Comparison of ENCODE assay signal across 18 mouse cellular contexts in the genomic region with DNA sequence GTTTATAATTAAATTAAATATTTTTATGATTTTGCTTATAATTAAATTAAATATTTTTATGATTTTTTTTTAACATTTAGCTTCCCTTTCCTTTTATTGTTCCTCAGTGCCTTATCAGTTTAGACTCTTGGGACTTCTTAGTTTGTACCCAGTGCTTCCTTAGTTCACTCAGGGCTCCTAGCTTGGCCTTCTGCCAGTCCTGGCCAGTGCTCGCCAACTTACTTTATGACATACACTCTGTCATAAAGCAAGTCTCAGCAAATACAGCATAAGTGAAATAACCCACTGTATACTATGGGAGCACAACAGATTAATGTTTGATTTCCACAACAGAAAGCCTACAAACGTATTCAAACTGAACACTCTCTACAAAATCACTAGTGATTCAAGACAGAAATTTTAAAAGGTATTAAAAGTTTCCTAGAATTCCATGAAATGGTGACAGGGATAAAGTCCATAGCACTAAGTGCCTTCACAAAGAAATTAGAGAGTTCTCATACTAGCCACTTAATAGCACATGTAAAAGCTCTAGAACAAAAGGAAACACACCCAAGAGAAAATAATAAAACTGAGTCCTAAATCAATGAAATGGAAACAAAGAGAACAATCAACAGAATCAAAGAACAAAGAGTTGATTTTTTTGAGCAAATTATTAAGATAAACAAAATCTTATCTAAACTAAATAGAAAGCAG.
A peak's percentile ranks its signal among the peaks of the same experiment; 100 is the strongest.
DNase-seq lines count a peak whose midpoint lies in the region; ATAC-seq and TF ChIP-seq lines count a peak whose summit lies in the region.
"Had no signal": no experiment of that assay in that cellular context is flagged by ENCODE, and none has a peak within 500 bp of the region (broad histone marks: within the 10 kb centered on the region; RNA-seq: fewer than 3 reads in every experiment).

No protein-coding gene starts in this region.

- WGBS in cerebellum, adult 2 months, result 55% methylated on average over 2 of the region's 2 CpGs
- WGBS in kidney, embryonic 14.5 days, result 79% methylated on average over 2 of the region's 2 CpGs
- WGBS in lung, postnatal 0 days, result 34% methylated on average over 2 of the region's 2 CpGs
- 14% methylated on average over 2 of the region's 2 CpGs for WGBS in large intestine, adult 2 months

- H3K4me3 ChIP-seq in cerebellum, adult 2 months (replicated peaks; ENCODE audit: insufficient read depth, low read depth, low read length), result no peak overlapping the region
- H3K4me3 ChIP-seq in kidney, embryonic 14.5 days (ENCODE audit: low read length), result no peak overlapping the region
- no peak overlapping the region for H3K4me3 ChIP-seq in lung, postnatal 0 days (ENCODE audit: low read depth, low read length)
- H3K4me3 ChIP-seq: erythroblast, embryonic 14.5 days; heart, embryonic 13.5 days; midbrain, embryonic 10.5 days had no signal

- H3K36me3 ChIP-seq in kidney, embryonic 14.5 days (ENCODE audit: control insufficient read depth, insufficient read depth, low read length), result no peaks in the 10 kb centered on the region
- H3K36me3 ChIP-seq in lung, postnatal 0 days (ENCODE audit: insufficient read depth, low read length), result no peaks in the 10 kb centered on the region
- H3K36me3 ChIP-seq: heart, embryonic 13.5 days; midbrain, embryonic 10.5 days had no signal

- ATAC-seq in kidney, embryonic 14.5 days (ENCODE audit: low FRiP score, low TSS enrichment), result no peak
- ATAC-seq in lung, postnatal 0 days, result no peak
- ATAC-seq: forebrain, embryonic 14.5 days; hindbrain, postnatal 0 days had no signal

- H3K27ac ChIP-seq in cerebellum, adult 2 months (ENCODE audit: insufficient read depth, low read length), result no peak overlapping the region
- H3K27ac ChIP-seq in kidney, embryonic 14.5 days (ENCODE audit: low read depth, low read length), result no peak overlapping the region
- no peak overlapping the region for H3K27ac ChIP-seq in lung, postnatal 0 days (ENCODE audit: low read length)
- H3K27ac ChIP-seq: heart, embryonic 13.5 days; hindbrain, postnatal 0 days; midbrain, embryonic 10.5 days had no signal

- no peaks in the 10 kb centered on the region for H3K4me1 ChIP-seq in cerebellum, adult 2 months (ENCODE audit: control insufficient read depth, insufficient read depth, low read length)
- no peaks in the 10 kb centered on the region for H3K4me1 ChIP-seq in kidney, embryonic 14.5 days (ENCODE audit: control insufficient read depth, insufficient read depth, low read length)
- no peaks in the 10 kb centered on the region for H3K4me1 ChIP-seq in lung, postnatal 0 days (ENCODE audit: insufficient read depth, low read depth, low read length)
- H3K4me1 ChIP-seq: heart, embryonic 13.5 days; midbrain, embryonic 10.5 days had no signal

- H3K9me3 ChIP-seq in kidney, embryonic 14.5 days (ENCODE audit: control insufficient read depth, low read length), result no peaks in the 10 kb centered on the region
- H3K9me3 ChIP-seq in lung, postnatal 0 days (ENCODE audit: low read length), result no peaks in the 10 kb centered on the region
- H3K9me3 ChIP-seq: heart, embryonic 13.5 days; midbrain, embryonic 10.5 days had no signal

- no peak for TF ChIP-seq EP300 in lung, postnatal 0 days (IDR thresholded peaks at IDR 0.05)

- TF ChIP-seq POLR2A in cerebellum, adult 2 months (IDR thresholded peaks at IDR 0.05; ENCODE audit: borderline replicate concordance, insufficient read depth, low read length), result no peak

- no peak for TF ChIP-seq CTCF in cerebellum, adult 2 months (IDR thresholded peaks at IDR 0.05; ENCODE audit: borderline replicate concordance, insufficient read depth, low read depth, low read length)
- TF ChIP-seq CTCF in lung, postnatal 0 days (IDR thresholded peaks at IDR 0.05), result no peak

- H3K27me3 ChIP-seq in cerebellum, adult 2 months (ENCODE audit: control insufficient read depth, insufficient read depth, low read length), result no peaks in the 10 kb centered on the region
- H3K27me3 ChIP-seq in kidney, embryonic 14.5 days (ENCODE audit: control insufficient read depth, insufficient read depth, low read length), result no peaks in the 10 kb centered on the region
- H3K27me3 ChIP-seq in lung, postnatal 0 days (replicated peaks; ENCODE audit: insufficient read depth, low read length), result no peaks in the 10 kb centered on the region
- H3K27me3 ChIP-seq: heart, embryonic 13.5 days had no signal

- no peak overlapping the region for H3K9ac ChIP-seq in kidney, embryonic 14.5 days (ENCODE audit: low read depth, low read length)
- no peak overlapping the region for H3K9ac ChIP-seq in lung, postnatal 0 days (replicated peaks; ENCODE audit: low read depth)
- H3K9ac ChIP-seq: heart, embryonic 13.5 days had no signal

- H3K4me2 ChIP-seq in kidney, embryonic 14.5 days (replicated peaks; ENCODE audit: low read depth, low read length), result no peak overlapping the region
- H3K4me2 ChIP-seq in lung, postnatal 0 days (replicated peaks; ENCODE audit: low read depth, low read length), result no peak overlapping the region
- H3K4me2 ChIP-seq: heart, embryonic 13.5 days had no signal

- peak; percentile 30 to 37 for DNase-seq in cerebellum, adult 2 months
- no peak for DNase-seq in cerebellum, adult 8-10 months
- DNase-seq in kidney, postnatal 10 days, result peak; percentile 22
- peak; percentile 31 for DNase-seq in lung, postnatal 14 days
- DNase-seq in lung, postnatal 0 days (ENCODE audit: low spot score), result no peak
- DNase-seq in large intestine, adult 2 months (ENCODE audit: low read depth, low spot score), result peak; percentile 42
- no peak for DNase-seq in thymus, postnatal 36 days
- DNase-seq: B cell, adult 2 months; heart, postnatal 36 days; liver; spleen, adult 18-20 months; thymus, adult 18-20 months had no signal

Comparison
In these comparisons a context has a peak if more than half of its experiments do, and no peak if none do; other contexts are left out.
1. DNase-seq: peak in cerebellum, adult 2 months (2 of 2), kidney, postnatal 10 days (single experiment), lung, postnatal 14 days (single experiment) and large intestine, adult 2 months (single experiment); none in cerebellum, adult 8-10 months (single experiment), lung, postnatal 0 days (single experiment) and thymus, postnatal 36 days (0 of 2).